Mouse (Mus musculus) megakaryocyte, embryonic 14.5 days (primary cell): ENCODE data around the gene Gpcpd1. TPM values are rescaled to one million over a fixed set of nuclear protein-coding genes. Genes with fewer than 3 reads are reported as not detected.

Experiments used
- H3K27me3 ChIP-seq: replicated peaks from 2 replicates; pipeline ENCODE3; 2012; ENCODE audit warnings: inconsistent platforms
- H3K36me3 ChIP-seq: replicated peaks from 2 replicates; pipeline ENCODE3; 2012; ENCODE audit warnings: low read length, inconsistent platforms, mixed read lengths
- H3K4me1 ChIP-seq: 2 replicates; pipeline ENCODE4 v1.6.1; 2012; ENCODE audit warnings: inconsistent platforms
- H3K4me3 ChIP-seq: replicated peaks from 2 replicates; pipeline ENCODE3; 2012; ENCODE audit warnings: moderate library complexity, mild to moderate bottlenecking, inconsistent platforms
- H3K9me3 ChIP-seq: 2 replicates; pipeline ENCODE4 v1.6.1; 2012; ENCODE audit warnings: inconsistent platforms
- FLI1 ChIP-seq: IDR thresholded peaks from 2 replicates; pipeline ENCODE4 v1.6.1; 2012; ENCODE audit warnings: low read length, inconsistent platforms, mixed read lengths
- GATA1 ChIP-seq: IDR thresholded peaks from 3 replicates; pipeline ENCODE4 v1.6.1; 2012; ENCODE audit warnings: mixed read lengths, low read length, inconsistent platforms, borderline replicate concordance
- polyA plus RNA-seq: library from polyadenylated mRNA; stranded (reverse); fragments of >175 nt; gene quantifications from 2 replicates; pipeline ENCODE4 v1.2.3, GENCODE M21; 2012; ENCODE audit warnings: low replicate concordance; ENCODE audit not compliant: insufficient read depth

Gpcpd1 gene
- polyA plus RNA-seq, 1 experiment = 5.3 TPM

- H3K27me3 ChIP-seq = no peaks in the 10 kb centered on the region
- peaks cover 48% of the 10 kb centered on the region for H3K4me1 ChIP-seq
- peaks cover 61% of the 10 kb centered on the region for H3K36me3 ChIP-seq
- peaks cover 5% of the 10 kb centered on the region; the same call in 1 of the 2 replicates for H3K9me3 ChIP-seq
- H3K4me3 ChIP-seq = no peak overlapping the region
- TF ChIP-seq FLI1 (no peak), GATA1 (no peak)
Measured at GRCm38 (mm10) chr2:132526894-132527532, 60.5 kb downstream of the Gpcpd1 start.

GRCm38 (mm10) chr2:132526110-132526509 is 61.4 kb downstream of the Gpcpd1 start:
- Histone ChIP-seq H3K4me3 (no peak overlapping the region), H3K36me3 (peaks cover 52% of the 10 kb centered on the region), H3K9me3 (peaks cover 5% of the 10 kb centered on the region; the same call in 1 of the 2 replicates), H3K4me1 (peaks cover 48% of the 10 kb centered on the region), H3K27me3 (no peaks in the 10 kb centered on the region)
- TF ChIP-seq GATA1 = no peak
- TF ChIP-seq FLI1 = no peak

GRCm38 (mm10) chr2:132518021-132518901 is 69.3 kb downstream of the Gpcpd1 start:
- Histone ChIP-seq H3K27me3 (peaks cover 11% of the 10 kb centered on the region), H3K4me3 (no peak overlapping the region), H3K36me3 (no peaks in the 10 kb centered on the region), H3K9me3 (no peaks in the 10 kb centered on the region), H3K4me1 (peaks cover 61% of the 10 kb centered on the region)
- TF ChIP-seq FLI1 = no peak
- TF ChIP-seq GATA1 = no peak

GRCm38 (mm10) chr2:132517194-132517836 is 70.2 kb downstream of the Gpcpd1 start:
- Histone ChIP-seq H3K36me3 (no peaks in the 10 kb centered on the region), H3K27me3 (peaks cover 11% of the 10 kb centered on the region), H3K4me1 (peaks cover 62% of the 10 kb centered on the region), H3K9me3 (no peaks in the 10 kb centered on the region), H3K4me3 (no peak overlapping the region)
- TF ChIP-seq FLI1 (no peak), GATA1 (no peak)

GRCm38 (mm10) chr2:132516130-132517030 is 71.1 kb downstream of the Gpcpd1 start:
- Histone ChIP-seq H3K36me3 (no peaks in the 10 kb centered on the region), H3K4me3 (no peak overlapping the region), H3K9me3 (no peaks in the 10 kb centered on the region), H3K27me3 (peaks cover 11% of the 10 kb centered on the region), H3K4me1 (peaks cover 63% of the 10 kb centered on the region)
- no peak for TF ChIP-seq FLI1
- TF ChIP-seq GATA1 = no peak

GRCm38 (mm10) chr2:132515607-132516006 is 71.9 kb downstream of the Gpcpd1 start:
- TF ChIP-seq GATA1 = no peak
- TF ChIP-seq FLI1 = no peak
- Histone ChIP-seq H3K27me3 (peaks cover 11% of the 10 kb centered on the region), H3K9me3 (no peaks in the 10 kb centered on the region), H3K4me3 (no peak overlapping the region), H3K36me3 (no peaks in the 10 kb centered on the region), H3K4me1 (peaks cover 67% of the 10 kb centered on the region)

- TF ChIP-seq FLI1 (no peak), GATA1 (no peak)
- Histone ChIP-seq H3K36me3 (no peaks in the 10 kb centered on the region), H3K27me3 (peaks cover 11% of the 10 kb centered on the region), H3K9me3 (no peaks in the 10 kb centered on the region), H3K4me3 (no peak overlapping the region), H3K4me1 (peaks cover 67% of the 10 kb centered on the region)
Measured at GRCm38 (mm10) chr2:132515076-132515475, 72.5 kb downstream of the Gpcpd1 start.

GRCm38 (mm10) chr2:132514353-132514752 is 73.2 kb downstream of the Gpcpd1 start:
- Histone ChIP-seq H3K4me3 (no peak overlapping the region), H3K27me3 (peaks cover 11% of the 10 kb centered on the region), H3K4me1 (peaks cover 67% of the 10 kb centered on the region), H3K36me3 (no peaks in the 10 kb centered on the region), H3K9me3 (no peaks in the 10 kb centered on the region)
- TF ChIP-seq GATA1 = no peak
- no peak for TF ChIP-seq FLI1

- Histone ChIP-seq H3K9me3 (no peaks in the 10 kb centered on the region), H3K27me3 (peaks cover 9% of the 10 kb centered on the region), H3K36me3 (no peaks in the 10 kb centered on the region), H3K4me1 (peaks cover 66% of the 10 kb centered on the region), H3K4me3 (no peak overlapping the region)
- no peak for TF ChIP-seq GATA1
Measured at GRCm38 (mm10) chr2:132513371-132514181, 74.0 kb downstream of the Gpcpd1 start.
